Mouse (Mus musculus) kidney, embryonic 14.5 days (tissue): ENCODE data around the gene Tbc1d19. TPM values are rescaled to one million over a fixed set of nuclear protein-coding genes. Genes with fewer than 3 reads are reported as not detected.

ENCODE experiments used
- ATAC-seq: fragments of 200-750 bp; cut with Nextera tagmentation; 2 replicates; pipeline ENCODE4 v1.8.0; 2017; ENCODE audit warnings: moderate number of reproducible peaks, mild to moderate bottlenecking, moderate TSS enrichment, moderate library complexity; ENCODE audit not compliant: low FRiP score, low TSS enrichment
- H3K27ac ChIP-seq: fragments of 300-500 bp; sonication (generic); 2 replicates; pipeline ENCODE4 v1.5.1; 2014; ENCODE audit warnings: low read depth, mild to moderate bottlenecking, low read length, moderate library complexity, mixed read lengths
- H3K27me3 ChIP-seq: fragments of 300-500 bp; sonication (generic); 2 replicates; pipeline ENCODE4 v1.6.1; 2014; ENCODE audit warnings: mild to moderate bottlenecking, low read length; ENCODE audit not compliant: control insufficient read depth, insufficient read depth
- H3K36me3 ChIP-seq: fragments of 300-500 bp; sonication (generic); 2 replicates; pipeline ENCODE4 v1.6.1; 2014; ENCODE audit warnings: low read length, mixed read lengths; ENCODE audit not compliant: control insufficient read depth, insufficient read depth
- H3K4me1 ChIP-seq: fragments of 300-500 bp; sonication (generic); 2 replicates; pipeline ENCODE4 v1.6.1; 2014; ENCODE audit warnings: low read length, mixed read lengths; ENCODE audit not compliant: control insufficient read depth, insufficient read depth
- H3K4me2 ChIP-seq: fragments of 300-500 bp; sonication (generic); replicated peaks from 2 replicates; pipeline ENCODE4 v1.6.1; 2014; ENCODE audit warnings: low read depth, mild to moderate bottlenecking, low read length
- H3K4me3 ChIP-seq: fragments of 300-500 bp; sonication (generic); 2 replicates; pipeline ENCODE4 v1.5.1; 2014; ENCODE audit warnings: mild to moderate bottlenecking, low read length
- H3K9ac ChIP-seq: fragments of 300-500 bp; sonication (generic); 2 replicates; pipeline ENCODE4 v1.6.1; 2014; ENCODE audit warnings: low read depth, mild to moderate bottlenecking, low read length, moderate library complexity
- H3K9me3 ChIP-seq: fragments of 300-500 bp; sonication (generic); 2 replicates; pipeline ENCODE4 v1.6.1; 2016; ENCODE audit warnings: low read length; ENCODE audit not compliant: control insufficient read depth
- WGBS: fragments of 180-500 bp; shearing (Covaris S2); extraction: QIAGEN DNeasy Blood & Tissue Kit; methylation state at CpG from one replicate; pipeline ENCODE4 v1.1.7; 2014; 5-methylcytosine and 5-hydroxymethylcytosine counted together
- polyA plus RNA-seq: library from polyadenylated mRNA; unstranded; fragments of >200 nt; fragmentation: Nextera tagmentation; extraction: Ambion mirVana; gene quantifications from 2 replicates; pipeline ENCODE4 v1.2.1, GENCODE M21; 2014

The Tbc1d19 gene
- polyA plus RNA-seq, 1 experiment from 2014 or later: 43.8 TPM

DNA sequence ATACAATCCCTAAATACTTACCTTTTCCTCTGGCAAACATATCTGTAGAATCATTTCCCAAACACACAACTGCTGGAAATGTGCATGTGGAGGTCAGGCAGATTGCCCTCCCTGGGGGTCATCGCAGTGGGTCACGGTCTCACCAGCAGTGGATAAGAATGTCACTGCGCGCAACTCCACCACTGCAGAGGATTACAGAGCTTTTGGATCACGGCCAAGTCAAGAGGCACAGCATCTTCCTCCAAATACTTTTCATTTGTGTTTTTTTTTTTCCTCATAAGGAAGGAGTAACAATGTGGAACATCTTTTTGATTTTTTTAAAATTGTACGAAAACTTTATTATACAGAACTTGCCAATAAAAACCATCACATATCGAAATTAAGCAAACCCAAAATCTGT lies 129.6 kb downstream of the Tbc1d19 start:
- H3K4me1 ChIP-seq: 0 out of 2 replicates have a peak, but pooled peaks cover 5% of the 10 kb centered on the region
- no peaks in the 10 kb centered on the region for H3K27me3 ChIP-seq
- no peak overlapping the region for H3K9ac ChIP-seq
- H3K27ac ChIP-seq: no peak overlapping the region
- H3K4me3 ChIP-seq: no peak overlapping the region
- ATAC-seq: no peak
- H3K9me3 ChIP-seq: no peaks in the 10 kb centered on the region
- 85% methylated on average over 7 of the region's 7 CpGs for WGBS
- H3K36me3 ChIP-seq: no peaks in the 10 kb centered on the region
- H3K4me2 ChIP-seq: no peak overlapping the region

DNA sequence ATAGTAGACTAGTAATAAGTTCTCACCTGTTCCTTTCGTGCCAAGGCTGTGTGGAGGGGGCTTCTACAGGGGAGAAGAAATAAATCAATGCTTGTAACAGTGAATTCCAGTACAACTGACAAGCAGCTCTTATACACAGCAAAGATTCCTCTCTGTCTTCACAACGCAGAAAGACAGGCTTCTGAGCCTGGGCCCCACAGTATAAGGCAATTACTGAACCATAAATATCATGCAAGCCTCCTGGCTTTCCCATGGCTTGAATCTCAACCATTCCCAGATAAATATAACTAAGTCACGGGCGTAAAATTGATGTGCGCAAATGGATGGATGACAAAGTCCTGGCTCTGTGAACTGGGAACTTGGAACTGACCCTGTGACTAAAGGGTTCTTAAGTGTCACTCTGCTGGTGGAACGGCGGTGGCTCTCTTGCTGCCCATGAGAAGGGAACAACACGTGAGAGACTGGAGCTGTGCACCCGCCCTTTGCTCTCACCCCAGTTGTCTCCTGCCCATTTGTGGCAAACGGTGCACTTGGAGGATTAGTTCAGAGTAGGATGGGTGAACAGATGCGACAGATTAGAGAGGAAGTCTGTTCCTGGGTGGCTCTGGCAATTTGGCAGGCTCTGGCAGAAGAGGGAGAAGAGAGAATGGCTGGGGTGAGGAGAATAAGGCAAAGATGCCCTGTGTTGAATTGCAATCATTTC lies 132.1 kb downstream of the Tbc1d19 start:
- 36% methylated on average over 11 of the region's 11 CpGs for WGBS
- ATAC-seq: 0 out of 2 replicates have a peak, but pooled peaks have one; percentile 49

DNA sequence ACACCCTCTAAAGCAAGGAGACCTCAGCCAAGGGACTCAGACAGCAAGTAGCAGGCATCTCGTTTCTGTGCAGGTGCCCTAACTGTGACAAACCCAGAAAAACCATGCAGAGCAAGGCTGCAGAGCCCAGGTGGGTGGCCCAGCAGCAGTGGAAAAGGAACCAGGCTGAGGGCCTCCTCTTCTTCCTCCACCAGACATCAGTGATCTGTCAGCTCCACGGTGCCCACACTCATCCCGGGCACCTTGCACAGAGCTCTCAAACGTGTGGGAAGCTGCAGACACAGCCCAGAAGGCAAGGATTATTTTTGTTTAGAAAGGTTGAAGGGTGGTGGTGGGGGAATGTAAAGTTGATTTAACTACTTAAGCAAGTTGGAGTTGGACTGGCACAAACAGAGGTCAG lies 132.9 kb downstream of the Tbc1d19 start:
- Histone ChIP-seq H3K9ac (no peak overlapping the region), H3K9me3 (no peaks in the 10 kb centered on the region), H3K36me3 (no peaks in the 10 kb centered on the region), H3K27me3 (no peaks in the 10 kb centered on the region), H3K4me3 (no peak overlapping the region), H3K4me2 (no peak overlapping the region), H3K27ac (no peak overlapping the region), H3K4me1 (peaks cover 5% of the 10 kb centered on the region; the same call in 1 of the 2 replicates)
- WGBS: 57% methylated on average over 4 of the region's 4 CpGs
- no peak for ATAC-seq

More for the DNA sequence above, 132.1 kb downstream of the Tbc1d19 start:
- Histone ChIP-seq H3K9me3 (no peaks in the 10 kb centered on the region), H3K27ac (no peak overlapping the region), H3K9ac (no peak overlapping the region), H3K36me3 (no peaks in the 10 kb centered on the region), H3K27me3 (no peaks in the 10 kb centered on the region), H3K4me3 (no peak overlapping the region), H3K4me2 (no peak overlapping the region), H3K4me1 (0 out of 2 replicates have a peak, but pooled peaks cover 5% of the 10 kb centered on the region)

DNA sequence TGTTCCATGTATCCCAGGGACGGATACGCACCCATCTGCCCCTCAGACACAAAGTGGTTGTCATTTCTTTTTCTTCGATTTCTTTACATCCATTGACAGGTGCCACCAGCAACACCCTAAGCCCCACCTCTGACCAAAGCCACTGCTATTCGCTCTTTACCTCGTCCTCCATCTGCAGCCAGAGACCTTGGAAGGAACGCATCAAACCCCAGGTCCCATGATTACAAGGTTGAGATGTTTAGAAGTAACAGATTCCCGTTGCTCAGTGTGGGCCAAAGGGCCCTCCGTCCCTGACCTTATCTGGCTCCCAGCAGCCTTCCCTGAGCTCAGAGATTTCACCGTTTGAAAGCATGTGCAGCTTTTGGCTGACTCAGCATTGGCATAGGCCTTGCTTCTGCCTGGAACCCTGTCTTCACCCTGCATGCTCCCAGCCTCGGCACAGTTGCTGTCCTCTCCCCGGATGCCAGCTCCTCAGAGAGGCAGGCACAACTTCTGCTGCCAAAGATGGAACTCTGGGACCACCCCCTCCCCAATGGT lies 134.0 kb downstream of the Tbc1d19 start:
- no peak overlapping the region for H3K4me3 ChIP-seq
- WGBS: 83% methylated on average over 11 of the region's 11 CpGs

DNA sequence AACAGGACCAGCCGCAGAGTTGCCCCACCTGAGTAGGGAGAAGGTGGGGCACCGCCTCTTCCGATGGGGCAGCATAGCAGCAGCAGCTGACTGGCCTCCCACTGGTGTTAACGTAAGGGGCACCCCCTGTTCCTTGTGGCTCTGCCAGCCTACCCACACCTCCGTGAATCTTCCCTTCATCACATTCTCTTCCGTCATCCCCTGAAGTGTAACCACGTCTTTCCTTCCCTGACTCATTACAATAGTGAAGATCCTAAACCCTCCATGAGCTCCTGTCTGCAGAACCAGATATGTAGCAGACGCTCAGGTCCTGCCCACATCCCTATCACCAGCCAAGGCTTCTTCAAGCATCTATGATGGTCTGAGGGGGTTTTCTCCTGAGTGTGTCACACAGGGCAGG lies 137.3 kb downstream of the Tbc1d19 start:
- Histone ChIP-seq H3K9ac (no peak overlapping the region), H3K27me3 (no peaks in the 10 kb centered on the region), H3K36me3 (no peaks in the 10 kb centered on the region), H3K4me2 (no peak overlapping the region), H3K9me3 (no peaks in the 10 kb centered on the region), H3K4me3 (no peak overlapping the region), H3K27ac (no peak overlapping the region), H3K4me1 (peaks cover 7% of the 10 kb centered on the region; the same call in 1 of the 2 replicates)
- WGBS: 94% methylated on average over 8 of the region's 8 CpGs
- no peak for ATAC-seq

More for the DNA sequence above, 134.0 kb downstream of the Tbc1d19 start:
- Histone ChIP-seq H3K4me2 (no peak overlapping the region), H3K36me3 (no peaks in the 10 kb centered on the region), H3K9ac (no peak overlapping the region), H3K27me3 (no peaks in the 10 kb centered on the region), H3K27ac (no peak overlapping the region), H3K4me1 (peaks cover 12% of the 10 kb centered on the region; the same call in 1 of the 2 replicates), H3K9me3 (no peaks in the 10 kb centered on the region)
- ATAC-seq: no peak

DNA sequence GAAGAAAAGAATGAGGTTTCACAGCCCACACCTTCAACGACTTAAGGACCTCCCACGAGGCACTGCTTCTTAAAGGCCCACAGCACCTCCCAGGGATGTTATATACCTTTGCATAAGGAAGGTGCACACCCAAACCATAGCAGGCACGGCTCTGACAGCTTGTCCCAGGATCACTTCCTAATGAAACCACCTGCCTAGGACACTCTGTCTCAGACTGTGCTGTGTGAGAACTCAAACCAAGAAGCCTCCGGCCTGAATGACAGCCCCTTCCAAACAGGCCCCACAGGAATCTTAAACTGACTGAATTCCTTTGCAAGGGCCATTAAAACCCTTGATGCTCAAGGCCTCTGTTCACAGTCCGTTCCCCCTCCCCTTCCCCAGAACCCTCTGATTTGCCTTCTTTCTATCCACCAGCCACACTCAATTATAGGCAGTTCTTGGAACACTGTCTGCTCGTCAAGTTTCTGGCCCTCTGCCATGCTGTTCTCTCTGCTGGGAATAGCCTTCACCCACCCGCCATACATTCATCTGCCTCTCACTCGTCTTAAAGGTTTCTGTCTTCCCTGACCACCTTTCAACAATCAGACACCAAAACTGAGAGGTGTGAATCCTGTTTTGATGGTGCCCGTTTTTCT lies 138.3 kb downstream of the Tbc1d19 start:
- Histone ChIP-seq H3K4me3 (no peak overlapping the region), H3K27ac (no peak overlapping the region), H3K36me3 (no peaks in the 10 kb centered on the region), H3K9me3 (no peaks in the 10 kb centered on the region), H3K27me3 (no peaks in the 10 kb centered on the region), H3K9ac (no peak overlapping the region), H3K4me2 (no peak overlapping the region), H3K4me1 (peaks cover 7% of the 10 kb centered on the region; the same call in 1 of the 2 replicates)
- WGBS: 33% methylated on average over 9 of the region's 9 CpGs
- no peak for ATAC-seq

DNA sequence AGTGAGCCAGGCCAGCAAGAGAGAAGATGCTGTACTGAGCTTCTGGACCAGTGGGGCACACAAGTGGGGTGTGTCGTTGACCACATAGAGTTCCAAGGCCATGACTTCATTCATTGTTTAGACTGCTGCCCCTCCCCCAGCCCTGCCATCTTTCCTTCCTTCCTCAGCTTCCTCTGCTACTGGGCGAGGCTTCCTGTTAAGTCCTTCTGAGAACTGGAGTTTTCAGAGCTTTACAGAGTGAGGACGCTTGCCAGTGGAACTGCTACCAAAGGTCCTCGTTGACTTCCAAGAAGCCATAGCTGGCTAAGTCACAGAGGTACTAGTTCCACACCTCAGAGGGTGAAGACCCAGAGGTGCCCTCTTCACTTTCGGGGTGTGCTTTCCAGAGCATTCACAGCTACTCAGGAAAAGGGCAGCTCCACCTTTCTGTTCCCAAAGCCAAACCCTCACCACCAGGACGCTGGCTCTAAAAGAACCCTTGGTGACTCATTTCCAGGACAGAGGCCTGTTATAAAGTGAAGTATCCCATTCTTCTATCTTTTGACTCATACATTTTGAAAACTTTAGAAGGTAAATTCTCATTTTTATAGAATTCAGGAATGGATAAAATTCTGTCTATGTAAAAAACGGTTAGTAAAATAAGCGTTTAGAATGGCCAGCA lies 139.3 kb downstream of the Tbc1d19 start:
- no peak overlapping the region for H3K4me3 ChIP-seq
- 80% methylated on average over 8 of the region's 8 CpGs for WGBS
- no peaks in the 10 kb centered on the region for H3K27me3 ChIP-seq
- peaks cover 7% of the 10 kb centered on the region; the same call in 1 of the 2 replicates for H3K4me1 ChIP-seq
- H3K27ac ChIP-seq: peak overlapping the region; percentile 38; the same call in 1 of the 2 replicates
- H3K36me3 ChIP-seq: no peaks in the 10 kb centered on the region
- H3K4me2 ChIP-seq: no peak overlapping the region
- H3K9me3 ChIP-seq: no peaks in the 10 kb centered on the region
- H3K9ac ChIP-seq: no peak overlapping the region
- ATAC-seq: 0 out of 2 replicates have a peak, but pooled peaks have one; percentile 32

DNA sequence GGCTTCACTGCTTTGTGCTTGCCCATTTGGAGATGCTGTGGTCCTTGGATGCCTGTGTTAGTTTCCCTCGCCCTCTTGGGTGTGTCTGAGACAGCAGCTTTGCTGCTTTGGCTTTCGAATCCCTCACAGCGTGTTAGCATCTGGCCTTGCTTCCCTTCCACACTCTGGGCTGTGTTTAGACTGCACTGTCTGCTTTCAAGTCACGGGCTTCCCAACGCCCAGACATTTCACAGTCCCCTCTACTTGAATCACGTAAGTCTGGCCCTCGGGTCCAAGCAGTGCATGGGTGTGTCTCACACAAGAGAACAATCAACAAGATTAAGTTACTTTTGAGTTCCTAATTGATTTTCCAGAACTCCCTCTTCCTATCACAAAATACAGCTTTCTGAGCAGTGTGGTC lies 140.8 kb downstream of the Tbc1d19 start:
- ATAC-seq: no peak
- no peaks in the 10 kb centered on the region for H3K36me3 ChIP-seq
- H3K27me3 ChIP-seq: no peaks in the 10 kb centered on the region
- H3K4me3 ChIP-seq: no peak overlapping the region
- WGBS: 55% methylated on average over 7 of the region's 7 CpGs
- peaks cover 7% of the 10 kb centered on the region; the same call in 1 of the 2 replicates for H3K4me1 ChIP-seq
- H3K9me3 ChIP-seq: no peaks in the 10 kb centered on the region
- H3K27ac ChIP-seq: no peak overlapping the region
- H3K4me2 ChIP-seq: no peak overlapping the region
- no peak overlapping the region for H3K9ac ChIP-seq
